Mouse (Mus musculus) granulocyte monocyte progenitor cell, adult 5-6 weeks (primary cell): Measurements from ENCODE around the gene Efcab12. TPM values are rescaled to one million over a fixed set of nuclear protein-coding genes. Genes with fewer than 3 reads are reported as not detected.

Experiments
- ATAC-seq: replicated peaks from 2 replicates; pipeline ENCODE4 v1.8.0; 2016; ENCODE audit warnings: mild to moderate bottlenecking, moderate TSS enrichment, inconsistent platforms; ENCODE audit not compliant: poor library complexity, severe bottlenecking
- total RNA-seq, 2 experiments: library from RNA; stranded (forward) in 1 of 2; stranded (reverse) in 1 of 2; fragments of 200-712, 200-1000 nt in 1 of 2; fragments of >200 nt in 1 of 2; fragmentation: Nextera tagmentation in 1 of 2; gene quantifications; 2 replicates each; pipeline ENCODE4 v1.2.3; 2014 to 2017

Gene Efcab12
- total RNA-seq, 2 experiments from 2014 or later: 0.21 TPM; not detected in 1

GRCm38 (mm10) chr6:115846640-115847411 is 8.6 kb upstream of the Efcab12 start:
- peak; percentile 95 for ATAC-seq

DNA sequence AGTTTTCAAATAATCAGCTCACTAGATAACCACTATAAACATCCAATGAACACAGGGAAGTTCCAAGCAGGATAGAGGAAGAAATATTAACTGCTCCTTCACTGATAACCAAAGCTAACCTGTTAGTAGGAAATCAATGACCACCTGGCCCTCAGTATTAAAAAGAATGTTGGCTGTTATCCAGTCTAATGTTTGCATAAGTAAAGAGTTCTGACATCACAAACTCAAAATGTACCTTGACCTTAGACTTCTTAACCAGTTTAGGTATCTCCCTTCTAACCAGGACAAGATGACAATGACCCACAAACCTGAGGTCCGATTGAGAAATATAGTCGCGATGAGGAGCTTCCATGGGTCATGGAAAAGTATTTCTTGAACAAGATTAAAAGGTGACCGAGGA is 6.8 kb upstream of the Efcab12 start:
- no peak for ATAC-seq

DNA sequence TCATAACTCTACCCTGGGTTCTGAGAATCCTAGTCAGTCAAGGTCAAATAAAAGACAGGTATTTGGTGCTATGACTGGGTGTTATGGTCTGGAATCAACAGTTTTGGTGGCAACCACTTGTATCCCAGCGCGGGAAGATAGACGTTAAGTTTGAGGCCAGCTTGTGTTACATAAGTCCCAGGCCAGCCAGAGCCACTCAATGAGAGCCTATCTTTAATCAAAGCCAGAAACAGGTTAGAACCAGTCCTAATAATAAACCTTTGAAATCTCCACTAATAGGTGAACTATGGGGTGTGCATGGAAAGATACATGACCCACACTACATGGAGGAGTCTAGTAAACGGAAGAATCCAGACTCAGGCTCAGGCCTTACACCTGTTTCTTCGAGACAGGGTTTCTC is 533 bp upstream of the Efcab12 start:
- ATAC-seq: no peak

DNA sequence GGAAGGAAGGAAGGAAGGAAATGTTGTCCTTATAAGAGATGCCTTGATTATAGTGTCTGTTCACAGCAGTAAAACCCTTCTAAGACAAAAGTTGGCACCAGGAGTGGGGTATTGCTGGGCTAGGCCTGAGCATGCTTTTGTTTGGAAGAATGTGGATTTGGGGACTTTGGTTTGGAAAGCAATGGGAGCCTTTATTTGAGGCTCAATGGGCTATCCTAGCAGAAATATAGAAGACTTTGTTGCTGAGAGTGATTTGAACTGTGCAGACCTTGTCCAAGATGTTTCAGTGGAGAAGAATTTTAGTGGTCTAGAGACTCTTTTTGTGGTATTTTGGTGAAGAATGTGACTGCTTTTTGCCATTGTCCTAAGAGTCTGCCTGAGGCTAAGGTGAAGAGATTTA is 4.4 kb downstream of the Efcab12 start:
- ATAC-seq: no peak

DNA sequence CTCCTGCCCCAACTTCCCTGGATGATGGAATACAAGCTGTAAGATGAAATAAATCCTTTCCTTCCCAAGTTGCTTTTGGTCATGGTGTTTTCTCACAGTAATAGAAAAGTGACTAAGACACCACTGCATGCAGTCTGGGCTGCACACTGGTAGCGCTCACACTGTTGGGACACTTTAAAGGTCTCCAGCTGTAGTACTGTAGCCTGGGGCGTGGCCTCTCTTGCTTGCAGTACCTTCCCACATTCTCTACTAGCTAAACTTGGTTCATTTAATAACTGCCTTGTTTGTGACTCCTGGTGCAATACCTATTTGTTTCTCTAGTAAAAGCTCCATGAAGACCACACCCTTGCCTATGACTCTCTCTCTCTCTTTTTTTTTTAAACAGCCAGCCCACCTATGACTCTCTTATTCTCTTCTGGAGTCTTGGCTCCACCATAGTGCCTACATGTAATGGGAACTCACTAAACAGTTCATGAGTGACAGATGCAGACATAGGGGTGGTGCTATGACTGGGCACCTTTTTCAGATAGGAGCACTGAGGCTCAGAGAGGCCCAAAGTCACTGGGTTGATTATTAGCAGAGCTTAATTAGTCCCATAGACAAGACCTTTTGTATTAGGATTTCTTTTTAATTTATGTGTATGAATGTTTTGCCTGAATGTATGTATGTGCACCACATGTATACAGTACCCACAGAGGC is 5.9 kb downstream of the Efcab12 start:
- ATAC-seq: no peak

DNA sequence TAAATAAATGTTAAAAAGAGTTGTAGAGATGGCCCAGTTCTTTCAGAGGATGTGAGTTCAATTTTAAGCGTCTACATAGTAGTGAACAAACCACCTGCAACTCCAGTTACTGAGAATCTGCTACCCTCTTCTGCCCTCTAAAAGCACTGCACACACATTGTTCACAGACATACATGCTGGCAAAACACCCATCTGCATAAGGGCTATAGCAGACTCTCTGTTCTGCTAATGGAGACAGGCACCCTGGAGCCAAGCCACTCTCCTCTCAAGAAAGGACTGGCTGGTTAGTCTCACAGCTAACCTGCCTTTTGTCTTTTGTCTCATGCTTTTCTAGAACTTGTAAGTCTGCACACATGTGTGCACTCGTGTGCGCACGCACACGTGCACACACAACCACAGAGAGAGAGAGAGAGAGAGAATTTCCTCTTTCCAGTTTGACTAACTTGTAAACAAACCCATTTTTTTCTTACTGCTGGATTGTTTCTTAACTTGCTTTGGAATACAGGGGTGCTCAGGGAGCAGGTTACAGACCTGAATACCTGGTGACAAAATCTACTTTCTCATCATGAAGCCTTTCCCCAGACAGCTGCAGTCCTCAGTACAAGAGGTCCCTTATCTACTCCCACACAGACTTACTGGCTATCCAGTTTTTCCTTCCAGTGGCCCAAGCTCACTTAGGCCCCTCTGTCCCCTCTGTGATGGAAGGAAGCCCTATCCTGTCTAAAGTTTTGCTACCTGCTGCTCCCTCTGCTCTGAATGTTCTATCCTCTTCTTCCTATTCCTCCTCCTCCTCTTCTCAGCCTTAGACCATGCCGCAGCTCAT is 7.2 kb downstream of the Efcab12 start:
- no peak for ATAC-seq

DNA sequence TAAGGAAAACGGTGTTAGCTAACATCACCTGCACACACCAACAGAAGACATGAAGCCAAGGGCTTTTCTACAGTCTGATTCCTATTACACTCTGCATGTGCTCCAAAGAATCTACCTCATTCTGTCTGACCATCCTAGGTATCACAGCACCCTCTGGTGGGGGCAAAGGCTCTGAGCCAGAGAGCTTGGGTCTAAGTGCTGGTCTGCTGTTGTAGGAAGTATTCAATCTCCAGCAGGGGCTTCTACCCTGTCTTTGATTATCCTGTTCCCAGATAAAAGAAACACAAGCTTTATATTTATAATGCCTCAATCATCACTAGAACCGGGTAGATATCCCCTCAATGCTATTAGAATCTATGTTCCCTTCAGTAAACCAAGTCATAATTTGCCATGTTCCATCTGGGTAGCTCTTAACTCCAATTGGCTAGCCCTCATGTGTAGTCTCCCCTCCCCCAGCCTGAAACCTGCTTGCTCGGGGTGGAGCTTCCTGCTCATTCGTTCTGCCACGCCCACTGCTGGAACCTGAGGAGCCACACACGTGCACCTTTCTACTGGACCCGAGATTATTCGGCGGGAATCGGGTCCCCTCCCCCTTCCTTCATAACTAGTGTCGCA is 14.3 kb downstream of the Efcab12 start:
- ATAC-seq: peak; percentile 100

DNA sequence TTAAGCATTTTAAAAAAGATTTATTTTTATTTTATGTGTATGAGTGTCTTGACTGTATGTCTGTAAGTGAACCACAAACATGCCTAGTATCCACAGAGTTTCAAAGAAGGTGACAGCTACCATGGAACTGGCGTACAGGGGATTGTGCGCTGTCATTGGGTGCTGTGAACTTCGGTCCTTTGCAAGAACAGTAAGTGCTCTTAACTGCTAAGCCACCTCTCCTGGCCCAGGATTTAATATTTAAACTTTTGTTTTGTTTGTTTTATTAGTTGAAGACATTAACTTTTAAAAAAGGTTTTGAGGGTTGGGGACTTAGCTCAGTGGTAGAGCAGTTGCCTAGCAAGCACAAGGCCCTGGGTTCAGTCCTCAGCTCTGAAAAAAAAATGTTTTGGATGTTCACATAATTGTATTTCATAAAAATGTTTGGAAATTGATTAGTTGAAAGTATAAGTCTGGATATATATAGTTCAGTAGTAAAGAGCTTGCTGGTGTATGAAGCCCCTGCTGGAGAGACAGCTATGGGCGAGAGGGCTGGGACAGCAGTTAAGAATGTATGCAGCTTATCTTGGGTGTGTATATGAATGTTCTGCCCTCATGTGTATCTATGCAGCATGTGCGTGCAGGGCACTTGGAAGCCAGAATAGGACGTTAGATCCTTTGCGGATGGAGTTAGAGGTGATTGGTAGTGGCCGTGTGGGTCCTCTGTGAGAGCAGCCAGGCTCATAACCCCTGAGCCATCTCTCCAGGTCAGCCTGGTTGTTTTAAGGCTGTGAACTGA is 16.8 kb downstream of the Efcab12 start:
- no peak for ATAC-seq

DNA sequence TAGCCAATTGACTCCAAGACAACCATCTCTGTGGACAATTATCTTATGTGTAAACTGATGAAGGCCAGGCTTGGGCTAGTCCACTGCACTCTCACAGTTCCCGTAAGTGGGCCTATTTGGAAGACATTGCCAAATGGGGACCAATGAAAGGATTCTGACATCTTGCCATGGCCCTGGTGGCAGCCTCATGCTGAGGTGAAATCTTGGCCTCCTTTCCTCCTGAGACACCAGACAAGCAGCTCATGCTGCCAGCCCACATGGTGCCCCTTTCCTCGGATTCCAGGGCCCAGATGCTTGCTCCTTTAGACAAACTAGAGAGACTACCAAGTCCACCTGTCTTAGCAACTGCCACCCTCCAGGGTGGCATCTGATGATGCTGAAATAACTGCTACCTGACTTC is 20.1 kb downstream of the Efcab12 start:
- ATAC-seq: no peak

- no peak for ATAC-seq
Observed at GRCm38 (mm10) chr6:115815041-115815440, 23.2 kb downstream of the Efcab12 start.

- peak; percentile 91 for ATAC-seq
Observed at GRCm38 (mm10) chr6:115814104-115814503, 24.1 kb downstream of the Efcab12 start.

DNA sequence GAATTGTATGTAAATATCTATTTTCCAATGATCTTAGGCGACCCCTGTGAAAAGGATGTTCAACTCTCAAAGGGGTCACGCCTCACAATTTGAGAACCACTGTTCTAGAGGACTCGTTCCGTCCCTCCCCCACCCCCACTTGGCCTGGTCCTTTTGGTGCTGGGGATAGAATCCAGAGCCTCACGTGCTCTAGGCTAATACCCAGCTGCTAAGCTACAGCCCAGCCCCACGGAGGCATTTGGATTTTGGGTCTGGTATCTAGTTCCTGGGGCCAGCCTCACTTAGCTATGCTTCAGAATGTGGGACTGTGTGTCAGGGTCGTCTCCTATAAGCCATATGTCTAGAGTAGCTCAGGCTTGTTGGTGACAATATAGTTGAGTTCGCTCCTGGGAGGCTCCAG is 26.6 kb downstream of the Efcab12 start:
- ATAC-seq: no peak

GRCm38 (mm10) chr6:115808488-115809231 is 29.6 kb downstream of the Efcab12 start, which contains the start of gene Rpl32:
Gene Rpl32 (minus strand): TSS chr6:115808747.
- peak; percentile 84 for ATAC-seq

DNA sequence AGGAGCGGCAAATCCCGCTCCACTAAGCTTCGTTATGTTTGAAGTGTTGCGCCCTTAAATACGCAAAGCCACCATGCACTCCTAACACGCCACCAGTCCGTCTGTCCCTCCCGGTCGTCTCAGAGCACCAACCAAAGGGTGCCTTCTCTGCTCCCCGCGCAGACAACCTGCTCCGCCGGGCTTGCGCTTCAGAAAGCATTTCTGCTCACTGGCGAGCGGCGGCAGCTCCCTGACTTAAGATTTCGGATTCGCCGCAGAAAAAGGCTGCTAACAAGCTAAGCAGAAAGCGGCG is 30.1 kb downstream of the Efcab12 start:
- ATAC-seq: no peak

DNA sequence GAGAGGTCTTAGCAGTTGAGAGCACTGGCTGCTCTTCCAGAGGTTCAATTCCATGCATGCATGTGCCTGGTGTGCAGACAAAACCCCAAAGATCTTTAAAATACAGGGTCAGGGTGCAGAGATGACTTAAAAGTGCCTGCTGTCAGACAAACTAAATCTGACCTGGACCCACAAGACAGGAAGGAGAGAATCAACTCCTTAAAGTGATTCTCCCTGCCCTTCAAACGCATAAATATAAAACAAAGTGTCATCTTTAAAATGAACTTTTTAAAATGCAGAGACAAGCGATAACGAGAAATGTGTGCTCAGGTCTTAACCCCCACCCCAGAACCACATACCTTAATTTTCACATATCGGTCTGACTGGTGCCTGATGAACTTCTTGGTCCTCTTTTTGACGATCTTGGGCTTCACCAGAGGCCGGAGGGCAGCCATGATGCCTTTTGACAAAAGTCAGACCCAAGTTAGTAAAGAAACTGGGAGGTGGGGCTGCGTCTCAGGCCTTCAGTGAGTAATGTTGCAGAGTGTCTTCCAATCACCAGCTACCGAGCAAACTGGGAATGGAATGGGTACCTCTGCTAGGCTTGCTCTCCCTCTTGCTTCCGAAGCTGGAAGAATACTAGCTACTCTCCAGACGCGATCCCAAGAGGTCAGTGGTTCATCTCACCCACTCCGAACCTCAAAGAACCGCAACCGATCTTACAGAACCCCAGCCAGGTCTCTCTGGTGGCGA is 30.6 kb downstream of the Efcab12 start:
- no peak for ATAC-seq

GRCm38 (mm10) chr6:115804432-115805192 is 33.6 kb downstream of the Efcab12 start:
- no peak for ATAC-seq

- peak; percentile 85 for ATAC-seq
Observed at GRCm38 (mm10) chr6:115803541-115804382, 34.5 kb downstream of the Efcab12 start.
